33 mouse cellular contexts compared by ENCODE assay signal in the genomic region with DNA sequence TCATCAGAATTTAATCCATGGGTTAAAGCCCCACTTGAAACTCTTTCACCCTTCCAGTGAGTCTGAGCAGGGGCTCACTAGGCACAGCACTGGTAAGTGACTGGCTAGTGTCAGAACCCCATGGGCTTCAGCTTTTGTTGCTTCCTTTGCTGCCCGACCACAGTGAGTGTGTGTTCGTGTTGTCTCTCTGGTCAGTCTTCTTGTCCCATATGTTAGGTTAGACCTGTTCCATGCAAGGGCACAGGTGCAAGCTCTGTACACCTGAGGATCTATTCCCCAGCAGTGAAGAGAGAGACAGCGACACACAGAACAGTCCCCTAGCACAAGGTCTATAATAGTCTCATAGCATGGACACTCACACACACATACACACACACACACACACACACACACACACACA.
"Had no signal": no experiment of that assay in that cellular context is flagged by ENCODE, and none has a peak within 500 bp of the region (broad histone marks: within the 10 kb centered on the region; RNA-seq: fewer than 3 reads in every experiment).

No protein-coding gene starts in this region.

- H3K36me3 ChIP-seq: hindbrain, embryonic 12.5 days; hindbrain, embryonic 13.5 days; hindbrain, embryonic 15.5 days had no signal

- H3K9ac ChIP-seq: heart, embryonic 12.5 days; heart, embryonic 13.5 days; heart, embryonic 15.5 days; hindbrain, embryonic 12.5 days; hindbrain, embryonic 13.5 days; hindbrain, embryonic 14.5 days; hindbrain, embryonic 15.5 days; kidney, embryonic 15.5 days had no signal

- H3K4me2 ChIP-seq: heart, embryonic 11.5 days; heart, embryonic 12.5 days; heart, embryonic 13.5 days; heart, embryonic 15.5 days; hindbrain, embryonic 12.5 days; hindbrain, embryonic 13.5 days; hindbrain, embryonic 14.5 days; hindbrain, embryonic 15.5 days; kidney, embryonic 15.5 days had no signal

- ATAC-seq: hindbrain, embryonic 16.5 days; hindbrain, postnatal 0 days; inflammation-experienced regulatory T-cells, adult 6 months; intestine, embryonic 16.5 days; intestine, postnatal 0 days had no signal

- H3K4me3 ChIP-seq: heart, embryonic 12.5 days; heart, embryonic 13.5 days; heart, embryonic 15.5 days; hindbrain, embryonic 10.5 days; hindbrain, embryonic 12.5 days; hindbrain, embryonic 13.5 days; hindbrain, embryonic 15.5 days; kidney, embryonic 15.5 days; layer of hippocampus, adult 2 months; left cerebral cortex, adult 2 months had no signal

- DNase-seq: heart, postnatal 10 days; heart, postnatal 14 days; heart, postnatal 4 days; kidney, adult 11 months; kidney, adult 18-20 months; kidney, adult 2 months; kidney, adult 8-10 months; kidney, adult 9 months; kidney, postnatal 10 days; kidney, postnatal 14 days; kidney, postnatal 25 days; kidney, postnatal 36 days; kidney, postnatal 4 days; layer of hippocampus, adult 9-11 months; layer of hippocampus, postnatal 36 days had no signal

- H3K4me1 ChIP-seq: hindbrain, embryonic 10.5 days; hindbrain, embryonic 12.5 days; hindbrain, embryonic 13.5 days; hindbrain, embryonic 15.5 days; kidney, embryonic 15.5 days had no signal

- H3K27ac ChIP-seq: heart, embryonic 13.5 days; heart, embryonic 15.5 days; hindbrain, embryonic 10.5 days; hindbrain, embryonic 12.5 days; hindbrain, embryonic 13.5 days; hindbrain, embryonic 14.5 days; hindbrain, embryonic 15.5 days; hindbrain, postnatal 0 days; kidney, embryonic 15.5 days; kidney, postnatal 0 days; layer of hippocampus, adult 2 months; left cerebral cortex, adult 2 months had no signal

- H3K9me3 ChIP-seq: heart, embryonic 13.5 days; heart, embryonic 15.5 days; hindbrain, embryonic 12.5 days; hindbrain, embryonic 15.5 days; kidney, embryonic 15.5 days had no signal

- H3K27me3 ChIP-seq: heart, embryonic 12.5 days; heart, embryonic 13.5 days; heart, embryonic 15.5 days; hindbrain, embryonic 12.5 days; hindbrain, embryonic 13.5 days; hindbrain, embryonic 15.5 days; kidney, embryonic 15.5 days had no signal
